Mouse (Mus musculus) kidney, adult 2 months (tissue): Measurements from ENCODE around the gene Parp2.
"Not testable (repeated sequence)": the region's sequence is repeated elsewhere in the genome, so short reads cannot be mapped to it uniquely, and the experiment has no call there.

Experiments
- CTCF ChIP-seq: fragments of 200-500 bp; conservative IDR thresholded peaks from 2 replicates; pipeline ENCODE4 v1.5.1; 2011; ENCODE audit warnings: low read depth, mild to moderate bottlenecking, control low read depth, low read length, moderate library complexity, mixed read lengths; ENCODE audit not compliant: insufficient read depth, insufficient read length
- POLR2A ChIP-seq: fragments of 200-500 bp; IDR thresholded peaks from one replicate; pipeline ENCODE4 v1.6.1; 2011; ENCODE audit warnings: low read depth, low read length, control low read depth

- TF ChIP-seq CTCF, POLR2A: not testable (repeated sequence)
Observed at GRCm38 (mm10) chr14:50865005-50865404, 57.4 kb downstream of the Parp2 start.
